Mouse (Mus musculus): ENCODE measurements around the gene Pbp2. TPM values are rescaled to one million over a fixed set of nuclear protein-coding genes. Genes with fewer than 3 reads are reported as not detected.

Gene Pbp2
- 0.09 TPM in 1 of 2 replicates, not detected in the other for polyA plus RNA-seq (2012; rRNA removed; ENCODE audit: low replicate concordance)

GRCm38 (mm10) chr6:135310305-135310704, at the start of gene Pbp2:
Gene Pbp2, minus strand, starts transcription at chr6:135310405.

Other genes with a start within 250 kb of the Pbp2 start
- 1.6 and 7.6 TPM in 2 replicates for gene Gprc5a, start 244.8 kb downstream of the Pbp2 start, polyA plus RNA-seq (2012; rRNA removed; ENCODE audit: low replicate concordance)
- gene Gprc5d, start 192.1 kb downstream of the Pbp2 start, polyA plus RNA-seq (2012; rRNA removed; ENCODE audit: low replicate concordance), result 0.32 TPM in 1 of 2 replicates, not detected in the other
- gene Fam234b, start 112.4 kb downstream of the Pbp2 start, polyA plus RNA-seq (2012; rRNA removed; ENCODE audit: low replicate concordance), result 6.1 and 23.5 TPM in 2 replicates
- 81.5 and 242 TPM in 2 replicates for gene Hebp1, start 112.4 kb downstream of the Pbp2 start, polyA plus RNA-seq (2012; rRNA removed; ENCODE audit: low replicate concordance)
- gene Gsg1, start 56.1 kb downstream of the Pbp2 start, polyA plus RNA-seq (2012; rRNA removed; ENCODE audit: low replicate concordance), result 0.09 and 0.35 TPM in 2 replicates
- 236 and 422 TPM in 2 replicates for gene Emp1, start 52.1 kb upstream of the Pbp2 start, polyA plus RNA-seq (2012; rRNA removed; ENCODE audit: low replicate concordance)